Mouse (Mus musculus) B cell, adult 67 days (primary cell): ENCODE results near the gene Ung. TPM values are rescaled to one million over a fixed set of nuclear protein-coding genes. Genes with fewer than 3 reads are reported as not detected.

ENCODE experiments used
- total RNA-seq, 2 experiments: library from RNA; stranded (reverse); gene quantifications; 4 replicates each; pipeline ENCODE4 v1.2.4; 2023

Ung gene
- total RNA-seq: 10 to 100 TPM; 20.7 to 22.1 TPM

GRCm38 (mm10) chr5:114130211-114130605, at the start of gene Ung:
Gene Ung, plus strand, starts transcription at chr5:114130386.

DNA sequence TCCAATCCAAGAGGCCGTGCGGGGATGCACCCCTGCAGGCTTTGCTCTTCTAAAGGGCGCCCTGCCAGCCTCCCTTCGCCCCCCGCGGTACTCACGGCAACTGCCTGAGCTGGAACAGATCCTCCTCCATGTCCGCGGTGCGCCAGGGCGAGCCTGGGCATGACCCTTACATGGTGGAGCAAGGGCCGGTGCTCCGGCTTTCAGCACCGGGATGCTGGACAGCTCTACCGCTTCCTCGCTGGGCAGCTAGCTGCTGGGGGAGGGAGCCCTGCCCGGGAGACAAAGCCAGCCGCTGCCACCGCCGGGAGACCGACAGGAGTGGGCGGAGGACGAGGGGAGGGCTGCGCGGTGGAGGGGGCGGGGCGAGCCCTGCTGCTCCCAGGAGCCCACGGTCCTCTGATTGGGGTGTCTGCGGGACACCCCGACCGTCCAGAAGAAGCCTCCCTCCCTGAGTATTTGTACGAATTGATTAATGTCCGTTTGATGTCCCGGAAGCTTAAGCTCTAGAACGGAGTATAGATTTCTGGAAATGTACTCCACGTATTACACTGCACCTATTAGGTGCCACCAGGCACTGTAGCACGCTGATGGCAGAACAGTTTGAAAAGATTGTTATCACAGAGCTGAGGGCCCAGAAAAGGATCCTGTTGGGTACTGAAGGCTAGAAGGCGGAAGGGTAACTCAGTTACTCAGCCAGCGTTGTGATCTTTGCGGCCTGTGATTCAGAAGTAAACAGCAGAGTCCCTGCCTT, 39.0 kb upstream of the Ung start, which contains the start of gene Svop:
Gene Svop (minus strand): TSS at position 514 of the 751 bp plus-strand sequence.

DNA sequence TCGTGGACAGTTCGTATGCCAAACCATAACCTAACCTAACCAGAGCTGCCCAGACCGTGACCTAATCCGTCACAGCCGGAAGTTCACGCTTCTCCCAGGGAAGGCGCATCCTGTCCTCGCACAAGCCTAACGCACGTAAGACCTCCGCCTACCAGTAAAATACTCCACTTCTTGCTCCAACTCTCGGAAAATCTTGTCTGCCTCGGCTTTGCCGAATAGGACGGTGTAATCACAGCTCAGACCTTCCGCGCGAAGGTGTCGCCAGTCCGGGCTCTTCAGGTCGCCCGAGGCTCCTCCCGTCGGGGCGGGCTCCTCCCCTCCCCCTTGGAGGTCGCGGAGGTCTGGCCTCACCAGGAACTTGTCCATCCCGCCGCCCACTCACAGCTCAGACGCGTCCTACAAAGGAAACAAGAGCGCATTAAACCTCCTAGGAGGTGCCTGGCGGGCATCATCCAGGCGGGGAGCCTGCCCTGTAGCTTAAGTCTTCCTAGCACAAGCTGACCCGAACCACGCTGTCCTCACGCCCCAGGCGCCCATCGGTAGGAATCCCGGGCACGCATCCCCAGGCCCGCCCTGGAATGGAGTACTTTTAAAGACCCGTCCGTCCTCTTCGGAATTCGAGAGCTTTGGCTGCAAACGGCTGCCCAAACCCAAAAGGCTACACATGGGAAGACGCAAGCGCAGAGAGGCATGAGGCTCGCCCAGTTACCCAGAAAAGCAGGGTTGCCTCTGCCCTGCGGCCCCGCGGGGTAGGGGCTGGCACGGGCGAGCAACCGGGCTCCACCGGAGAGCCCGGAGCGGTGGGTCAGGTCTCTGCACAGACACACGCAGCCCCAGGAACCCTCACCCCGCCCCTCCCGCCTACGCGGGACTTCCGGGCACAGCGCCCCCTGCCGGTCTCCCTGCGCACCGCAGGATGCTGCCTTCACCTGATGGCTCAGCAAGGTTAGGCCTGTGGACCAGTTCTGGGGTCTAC, 2.5 kb upstream of the Ung start, which contains the start of gene Alkbh2:
Gene Alkbh2 (minus strand): TSS at position 845 of the 976 bp plus-strand sequence.

GRCm38 (mm10) chr5:114146028-114146888, 16.1 kb downstream of the Ung start, which contains the start of gene Acacb:
Gene Acacb, plus strand, starts transcription at chr5:114146535.

Other genes starting within 250 kb of the Ung start
- gene Coro1c, start 221.6 kb upstream of the Ung start, total RNA-seq: 10 to 100 TPM; 43.3 to 49.0 TPM
- 10 to 100 TPM; 74.5 to 81.4 TPM for gene Ssh1, start 136.5 kb upstream of the Ung start, total RNA-seq
- gene Dao, start 126.7 kb upstream of the Ung start, total RNA-seq: under 1 TPM; 0.38 to 0.62 TPM
- 10 to 100 TPM; 25.8 to 26.6 TPM for gene Usp30, start 64.9 kb upstream of the Ung start, total RNA-seq
- gene Svop, start 38.8 kb upstream of the Ung start, total RNA-seq: not detected
- gene Alkbh2, start 2.2 kb upstream of the Ung start, total RNA-seq: 10 to 100 TPM in 1 of 2 experiments, 1 to 10 TPM in 1; 7.4 to 14.7 TPM
- 1 to 10 TPM; 3.3 to 3.8 TPM for gene Acacb, start 16.1 kb downstream of the Ung start, total RNA-seq
- not detected for gene Foxn4, start 143.4 kb downstream of the Ung start, total RNA-seq
- 10 to 100 TPM; 30.3 to 31.1 TPM for gene Myo1h, start 158.8 kb downstream of the Ung start, total RNA-seq